Mouse (Mus musculus): ENCODE data around the gene Wnt1. TPM values are rescaled to one million over a fixed set of nuclear protein-coding genes. Genes with fewer than 3 reads are reported as not detected.
"Not testable (repeated sequence)": the region's sequence is repeated elsewhere in the genome, so short reads cannot be mapped to it uniquely, and the experiment has no call there.

Wnt1 gene
- polyA plus RNA-seq, 1 experiment from 2014 or later, result not detected

DNA sequence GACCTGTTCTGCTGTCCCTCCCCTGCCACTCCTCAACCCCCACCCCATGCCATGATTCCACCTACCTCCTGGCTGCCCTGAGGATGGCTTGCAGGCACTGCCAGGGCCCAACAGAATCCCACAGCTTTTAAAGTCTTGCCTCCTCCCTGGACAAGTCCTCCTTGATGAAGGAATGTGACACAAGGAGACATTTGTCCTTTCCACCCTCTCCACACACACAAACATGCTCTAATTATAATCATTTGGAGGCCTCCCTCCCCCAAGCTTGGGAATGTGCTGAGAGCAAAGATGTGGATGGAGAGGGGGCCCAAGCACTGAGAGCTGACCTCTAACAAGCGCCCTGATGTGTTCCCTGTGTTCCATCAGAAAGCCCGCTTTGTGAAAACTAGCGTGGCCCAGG, 19.7 kb downstream of the Wnt1 start, which contains the start of gene Ddn:
Ddn (minus strand) TSS at position 101 of the 400 bp plus-strand sequence.
- 52% methylated on average over 3 of the region's 3 CpGs for WGBS
- Histone ChIP-seq H3K27ac (no peak within 1 kb of the TSS), H3K36me3 (peaks cover 17% of the 10 kb centered on the region), H3K9me3 (no peaks in the 10 kb centered on the region), H3K27me3 (replicated peaks) (peaks cover 56% of the 10 kb centered on the region), H3K4me1 (replicated peaks) (peaks cover 34% of the 10 kb centered on the region), H3K4me2 (replicated peaks) (peak within 1 kb of the TSS; percentile 94), H3K9ac (peak within 1 kb of the TSS; percentile 3; the same call in 1 of the 2 replicates), H3K4me3 (replicated peaks) (peak within 1 kb of the TSS; percentile 39)
- ATAC-seq, result no peak

GRCm38 (mm10) chr15:98810212-98810611, 20.6 kb downstream of the Wnt1 start:
- not testable (repeated sequence) for ATAC-seq; H3K9me3 ChIP-seq; H3K27ac ChIP-seq; H3K4me3 ChIP-seq (replicated peaks); H3K4me2 ChIP-seq (replicated peaks); H3K9ac ChIP-seq
- 75% methylated on average over 6 of the region's 6 CpGs for WGBS
- Histone ChIP-seq H3K4me1 (replicated peaks) (peaks cover 33% of the 10 kb centered on the region), H3K36me3 (peaks cover 20% of the 10 kb centered on the region), H3K27me3 (replicated peaks) (peaks cover 48% of the 10 kb centered on the region)

GRCm38 (mm10) chr15:98812741-98813424, 23.2 kb downstream of the Wnt1 start:
- WGBS, result 87% methylated on average over 20 of the region's 20 CpGs
- H3K9me3 ChIP-seq, result no peaks in the 10 kb centered on the region

GRCm38 (mm10) chr15:98818171-98818570, 28.5 kb downstream of the Wnt1 start:
- WGBS, result 92% methylated on average over 7 of the region's 7 CpGs
- peaks cover 23% of the 10 kb centered on the region for H3K36me3 ChIP-seq

More at GRCm38 (mm10) chr15:98812741-98813424, 23.2 kb downstream of the Wnt1 start:
- H3K36me3 ChIP-seq, result peaks cover 28% of the 10 kb centered on the region
- no peak overlapping the region for H3K9ac ChIP-seq
- H3K4me3 ChIP-seq (replicated peaks), result no peak overlapping the region
- no peak overlapping the region for H3K4me2 ChIP-seq (replicated peaks)
- no peak overlapping the region for H3K27ac ChIP-seq
- peaks cover 21% of the 10 kb centered on the region for H3K27me3 ChIP-seq (replicated peaks)
- peaks cover 7% of the 10 kb centered on the region for H3K4me1 ChIP-seq (replicated peaks)
- no peak for ATAC-seq

GRCm38 (mm10) chr15:98820937-98821336, 31.3 kb downstream of the Wnt1 start:
- Histone ChIP-seq H3K9ac (no peak overlapping the region), H3K36me3 (peaks cover 14% of the 10 kb centered on the region), H3K27ac (no peak overlapping the region), H3K4me1 (replicated peaks) (no peaks in the 10 kb centered on the region), H3K9me3 (no peaks in the 10 kb centered on the region), H3K4me3 (replicated peaks) (no peak overlapping the region), H3K4me2 (replicated peaks) (no peak overlapping the region), H3K27me3 (replicated peaks) (no peaks in the 10 kb centered on the region)
- no peak for ATAC-seq
- WGBS, result 90% methylated on average over 4 of the region's 4 CpGs

More at GRCm38 (mm10) chr15:98818171-98818570, 28.5 kb downstream of the Wnt1 start:
- Histone ChIP-seq H3K4me3 (replicated peaks) (no peak overlapping the region), H3K9me3 (no peaks in the 10 kb centered on the region), H3K9ac (no peak overlapping the region), H3K27me3 (replicated peaks) (no peaks in the 10 kb centered on the region), H3K27ac (no peak overlapping the region), H3K4me1 (replicated peaks) (no peaks in the 10 kb centered on the region), H3K4me2 (replicated peaks) (no peak overlapping the region)
- no peak for ATAC-seq

- no peaks in the 10 kb centered on the region for H3K4me1 ChIP-seq (replicated peaks)
- H3K4me2 ChIP-seq (replicated peaks), result no peak overlapping the region
- H3K27ac ChIP-seq, result no peak overlapping the region
- H3K9me3 ChIP-seq, result no peaks in the 10 kb centered on the region
- ATAC-seq, result no peak
- H3K36me3 ChIP-seq, result peaks cover 14% of the 10 kb centered on the region
- 43% methylated on average over 10 of the region's 10 CpGs for WGBS
- no peaks in the 10 kb centered on the region for H3K27me3 ChIP-seq (replicated peaks)
- H3K9ac ChIP-seq, result no peak overlapping the region
- no peak overlapping the region for H3K4me3 ChIP-seq (replicated peaks)
These were observed 31.7 kb downstream of the Wnt1 start for GRCm38 (mm10) chr15:98821403-98821802.

DNA sequence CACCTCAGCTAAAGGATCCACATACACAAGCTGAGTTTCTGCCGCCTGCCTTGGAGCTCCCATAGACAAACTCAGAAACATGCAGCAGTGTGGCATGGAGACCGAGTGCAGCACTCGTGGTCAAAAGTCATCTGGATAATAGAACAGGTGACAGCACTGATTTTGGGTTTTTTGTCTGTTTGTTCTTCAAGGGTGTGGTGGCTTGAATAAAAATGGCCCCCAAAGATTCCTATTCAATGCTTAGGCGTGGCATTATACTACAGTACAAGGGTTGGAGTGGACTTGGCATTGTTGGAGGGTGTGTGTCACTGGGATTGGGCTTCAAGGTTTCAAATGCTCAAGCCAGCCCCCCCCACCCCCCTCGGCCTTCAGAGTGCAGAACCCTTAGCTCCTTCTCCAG, 32.5 kb downstream of the Wnt1 start:
- no peak overlapping the region for H3K4me3 ChIP-seq (replicated peaks)
- no peak overlapping the region for H3K9ac ChIP-seq
- no peak for ATAC-seq
- peaks cover 10% of the 10 kb centered on the region for H3K36me3 ChIP-seq
- 85% methylated on average over 5 of the region's 5 CpGs for WGBS
- no peaks in the 10 kb centered on the region for H3K9me3 ChIP-seq
- H3K4me1 ChIP-seq (replicated peaks), result no peaks in the 10 kb centered on the region
- no peak overlapping the region for H3K27ac ChIP-seq
- H3K4me2 ChIP-seq (replicated peaks), result no peak overlapping the region
- H3K27me3 ChIP-seq (replicated peaks), result no peaks in the 10 kb centered on the region

DNA sequence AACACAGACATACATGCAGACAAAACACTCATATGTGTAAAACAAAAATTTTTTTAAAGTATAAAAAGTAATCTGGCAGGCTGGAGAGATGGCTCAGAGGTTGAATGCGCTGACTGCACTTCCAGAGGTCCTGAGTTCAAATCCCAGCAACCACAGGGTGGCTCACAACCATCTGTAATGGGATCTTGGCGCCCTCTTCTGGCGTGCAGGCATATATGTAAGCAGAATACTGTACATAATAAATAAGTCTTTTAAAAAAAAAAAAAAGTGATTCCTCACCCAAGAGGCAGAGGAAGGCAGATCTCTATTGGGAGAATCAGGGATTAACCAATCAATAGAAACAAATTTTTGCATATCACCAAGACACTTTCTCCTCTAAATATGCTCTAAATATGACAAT, 33.8 kb downstream of the Wnt1 start:
- Histone ChIP-seq H3K27ac (no peak overlapping the region), H3K4me2 (replicated peaks) (no peak overlapping the region), H3K9me3 (no peaks in the 10 kb centered on the region), H3K4me1 (replicated peaks) (no peaks in the 10 kb centered on the region), H3K27me3 (replicated peaks) (no peaks in the 10 kb centered on the region), H3K9ac (no peak overlapping the region), H3K4me3 (replicated peaks) (no peak overlapping the region), H3K36me3 (peaks cover 10% of the 10 kb centered on the region)
- WGBS, result 71% methylated on average over 3 of the region's 3 CpGs
- ATAC-seq, result no peak

GRCm38 (mm10) chr15:98827611-98828011, 38.0 kb downstream of the Wnt1 start:
- Histone ChIP-seq H3K9ac (no peak overlapping the region), H3K4me3 (replicated peaks) (no peak overlapping the region), H3K36me3 (peaks cover 7% of the 10 kb centered on the region), H3K4me1 (replicated peaks) (peaks cover 10% of the 10 kb centered on the region; the same call in 1 of the 2 replicates), H3K4me2 (replicated peaks) (no peak overlapping the region), H3K27me3 (replicated peaks) (no peaks in the 10 kb centered on the region), H3K9me3 (no peaks in the 10 kb centered on the region), H3K27ac (no peak overlapping the region)
- WGBS, result 87% methylated on average over 7 of the region's 7 CpGs
- no peak for ATAC-seq

DNA sequence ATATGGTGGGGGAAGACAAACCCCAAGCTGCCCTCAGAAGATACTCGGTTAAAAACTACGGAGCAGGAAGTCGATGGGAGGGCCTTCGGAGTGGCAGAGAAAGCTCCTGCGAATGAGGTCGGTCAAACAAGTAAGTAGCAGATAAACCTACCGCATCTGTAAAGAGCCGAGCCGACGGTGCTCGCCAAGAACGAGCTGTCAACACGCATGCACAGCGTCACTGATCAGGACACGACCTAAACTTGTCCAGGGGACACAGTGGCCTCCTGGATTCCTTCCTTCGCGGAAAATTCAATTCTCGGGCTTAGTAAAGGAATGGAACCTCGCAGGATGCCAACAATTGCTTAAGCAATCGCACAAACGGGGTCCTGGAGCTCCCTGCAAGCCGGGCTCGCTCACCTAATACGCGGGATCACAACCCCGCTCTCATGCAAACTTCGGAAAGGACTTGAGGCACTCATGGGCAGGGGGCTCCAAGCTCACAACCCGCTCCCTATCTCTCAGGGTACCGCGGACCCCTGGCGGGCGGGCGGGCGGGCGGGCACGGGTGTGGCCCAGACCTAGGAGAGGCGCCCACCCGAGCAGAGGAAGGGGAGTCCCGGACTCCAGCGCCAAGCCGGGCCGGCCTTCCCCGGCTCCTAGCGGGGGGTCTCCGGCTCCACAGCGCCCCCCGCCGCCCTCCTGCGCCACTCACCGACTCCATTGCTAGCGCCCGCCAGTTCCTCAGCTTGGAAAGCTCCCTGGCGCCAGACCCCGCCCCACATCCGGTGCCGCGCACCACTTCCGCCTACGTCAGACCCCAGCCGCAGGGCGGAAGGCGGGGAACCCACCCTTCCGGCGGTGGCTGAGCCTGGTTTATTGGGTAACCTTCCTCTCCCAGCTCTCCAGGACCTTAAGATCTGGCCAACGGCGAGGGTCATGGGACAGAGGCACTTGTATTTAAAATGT, 41.4 kb downstream of the Wnt1 start, which contains the start of gene Prkag1:
Prkag1 (minus strand) TSS at position 786 of the 948 bp plus-strand sequence.
- Histone ChIP-seq H3K4me3 (replicated peaks) (peak within 1 kb of the TSS; percentile 74), H3K4me1 (replicated peaks) (peaks cover 10% of the 10 kb centered on the region; the same call in 1 of the 2 replicates), H3K9me3 (no peaks in the 10 kb centered on the region), H3K36me3 (peaks cover 22% of the 10 kb centered on the region), H3K9ac (peak within 1 kb of the TSS; percentile 75), H3K27me3 (replicated peaks) (no peaks in the 10 kb centered on the region), H3K27ac (peak within 1 kb of the TSS; percentile 93), H3K4me2 (replicated peaks) (peak within 1 kb of the TSS; percentile 63)
- under 1% methylated on average over 65 of the region's 66 CpGs for WGBS
- peak; percentile 97 for ATAC-seq

- ATAC-seq, result peak; percentile 60
- Histone ChIP-seq H3K9ac (peak overlapping the region; percentile 16), H3K27ac (peak overlapping the region; percentile 82), H3K36me3 (peaks cover 29% of the 10 kb centered on the region), H3K4me3 (replicated peaks) (peak overlapping the region; percentile 74), H3K4me2 (replicated peaks) (peak overlapping the region; percentile 63), H3K4me1 (replicated peaks) (peaks cover 10% of the 10 kb centered on the region; the same call in 1 of the 2 replicates), H3K27me3 (replicated peaks) (no peaks in the 10 kb centered on the region), H3K9me3 (no peaks in the 10 kb centered on the region)
- WGBS, result 8% methylated on average over 9 of the region's 9 CpGs
These were observed 42.0 kb downstream of the Wnt1 start for GRCm38 (mm10) chr15:98831684-98832035.

Data from intestine, embryonic 15.5 days (tissue).